Mouse (Mus musculus) right cerebral cortex, postnatal 14 days (tissue): Measurements from ENCODE around the gene Fxn.
"Not testable (repeated sequence)": the region's sequence is repeated elsewhere in the genome, so short reads cannot be mapped to it uniquely, and the experiment has no call there.

Experiments
- DNase-seq: peaks from one replicate; pipeline ENCODE4 v3.0.0; 2022

Gene Fxn

DNA sequence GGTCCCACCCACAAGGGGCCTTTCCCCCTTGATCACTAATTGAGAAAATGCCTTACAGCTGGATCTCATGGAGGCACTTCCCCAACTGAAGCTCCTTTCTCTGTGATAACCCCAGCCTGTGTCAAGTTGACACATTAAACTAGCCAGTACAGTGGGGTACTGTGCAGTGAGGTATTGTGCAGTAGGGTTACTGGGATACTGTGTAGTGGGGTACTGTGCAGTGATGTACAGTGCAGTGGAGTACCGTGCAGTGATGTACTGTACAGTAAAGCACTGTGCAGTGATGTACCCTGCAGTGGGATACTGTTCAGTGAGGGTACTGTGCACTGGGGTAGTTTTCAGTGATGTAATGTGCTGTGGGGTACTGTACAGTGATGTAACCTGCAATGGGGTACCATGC lies 48.0 kb downstream of the Fxn start:
- not testable (repeated sequence) for DNase-seq

DNA sequence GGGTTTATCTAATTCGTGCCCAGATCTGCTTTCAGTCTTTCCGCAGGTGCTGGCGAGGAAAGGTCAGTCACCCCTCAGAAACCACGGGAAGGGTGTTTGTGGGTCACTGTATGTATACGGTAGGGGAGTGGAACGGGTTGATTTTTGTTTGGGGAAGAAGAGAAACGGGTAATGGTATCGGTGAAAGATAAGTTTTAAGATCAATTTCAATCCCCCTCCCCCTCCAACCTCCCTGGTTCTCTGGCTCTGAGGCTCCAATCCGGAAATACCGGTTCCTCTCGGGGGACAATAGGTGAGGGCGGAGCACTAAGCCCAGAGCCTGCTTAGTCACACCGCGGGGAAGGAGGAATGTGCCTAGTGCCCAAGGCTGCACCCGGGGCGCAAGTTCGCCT lies 55.1 kb downstream of the Fxn start:
- DNase-seq = no peak

DNA sequence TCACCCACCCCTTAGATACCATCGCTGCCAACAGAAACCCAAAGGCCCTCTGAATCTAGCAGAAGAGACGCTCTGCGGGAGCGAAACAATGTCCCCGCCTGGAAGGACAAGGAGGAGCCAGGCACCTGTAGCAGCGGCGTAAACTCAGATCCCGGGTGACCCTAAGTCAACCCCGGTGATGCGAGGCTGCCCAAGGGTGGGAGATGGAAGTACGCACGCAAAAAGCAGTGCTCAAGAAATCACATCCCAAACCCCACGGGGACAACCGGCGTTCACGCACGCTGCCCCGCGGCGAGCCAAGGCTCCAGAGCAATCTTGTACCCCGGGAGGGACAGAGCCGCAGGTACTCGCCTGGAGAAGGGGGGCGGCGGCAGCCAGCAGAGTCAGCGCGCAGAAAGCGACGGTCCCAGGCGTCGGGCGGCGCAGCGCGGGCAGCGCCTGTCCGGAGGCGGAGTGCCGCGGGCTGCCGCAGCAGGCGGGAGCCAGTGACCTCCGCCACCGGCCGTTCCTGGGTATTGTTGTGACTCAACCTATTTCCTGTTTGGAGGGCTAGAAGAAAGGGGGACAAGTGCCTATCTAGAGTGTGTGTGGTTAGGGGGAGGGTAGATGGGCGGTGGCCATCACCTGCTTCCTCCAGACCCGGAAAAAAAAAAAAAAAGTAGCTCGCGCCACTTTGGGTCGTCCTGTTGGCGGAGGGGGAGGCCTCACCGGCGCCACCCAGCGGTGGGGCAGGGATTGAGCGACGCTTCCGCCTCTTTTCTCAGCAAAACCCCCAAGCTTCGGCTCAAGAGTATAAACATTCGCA lies 55.7 kb downstream of the Fxn start, which contains the start of gene Tjp2:
Tjp2 (minus strand) TSS at position 531 of the 805 bp plus-strand sequence.
- DNase-seq = peak; percentile 30

DNA sequence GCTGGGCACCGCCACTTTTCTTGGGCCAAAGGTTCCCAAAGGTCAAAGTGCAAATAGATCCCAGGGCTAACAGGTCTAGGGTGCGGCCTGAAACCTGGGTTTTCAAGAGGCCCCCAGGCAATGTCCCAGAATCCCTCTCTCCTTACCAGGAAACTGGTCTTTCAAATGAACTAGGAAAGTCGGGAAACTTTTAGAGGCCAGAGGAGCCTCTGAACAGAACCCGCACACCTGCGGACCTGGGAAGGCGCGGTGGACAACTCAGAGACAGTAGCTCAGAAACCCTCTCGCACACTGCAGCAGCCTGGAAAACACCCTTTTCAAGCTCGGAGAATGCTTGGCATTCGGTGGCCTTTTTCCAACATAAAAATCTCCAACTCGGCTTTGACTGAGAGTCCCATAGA lies 56.6 kb downstream of the Fxn start:
- DNase-seq = peak; percentile 13

DNA sequence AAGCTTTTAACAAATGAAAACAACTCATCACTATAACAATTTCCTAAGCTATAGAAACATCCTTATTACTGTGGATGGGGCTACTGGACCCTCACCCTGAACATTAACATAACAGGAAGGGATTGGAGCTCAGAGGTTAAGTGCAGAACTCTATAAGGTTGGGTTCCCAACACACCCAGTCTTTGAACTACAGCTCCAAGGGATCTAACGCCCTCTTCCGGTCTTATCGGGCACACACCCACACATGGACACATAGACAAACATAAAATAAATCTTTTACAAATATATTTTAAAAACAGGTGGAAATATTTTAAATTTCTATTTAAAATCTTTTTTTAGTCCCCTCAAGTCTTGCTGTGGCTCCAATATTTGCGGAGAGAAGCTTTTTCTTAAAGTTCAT lies 59.0 kb downstream of the Fxn start:
- no peak for DNase-seq

DNA sequence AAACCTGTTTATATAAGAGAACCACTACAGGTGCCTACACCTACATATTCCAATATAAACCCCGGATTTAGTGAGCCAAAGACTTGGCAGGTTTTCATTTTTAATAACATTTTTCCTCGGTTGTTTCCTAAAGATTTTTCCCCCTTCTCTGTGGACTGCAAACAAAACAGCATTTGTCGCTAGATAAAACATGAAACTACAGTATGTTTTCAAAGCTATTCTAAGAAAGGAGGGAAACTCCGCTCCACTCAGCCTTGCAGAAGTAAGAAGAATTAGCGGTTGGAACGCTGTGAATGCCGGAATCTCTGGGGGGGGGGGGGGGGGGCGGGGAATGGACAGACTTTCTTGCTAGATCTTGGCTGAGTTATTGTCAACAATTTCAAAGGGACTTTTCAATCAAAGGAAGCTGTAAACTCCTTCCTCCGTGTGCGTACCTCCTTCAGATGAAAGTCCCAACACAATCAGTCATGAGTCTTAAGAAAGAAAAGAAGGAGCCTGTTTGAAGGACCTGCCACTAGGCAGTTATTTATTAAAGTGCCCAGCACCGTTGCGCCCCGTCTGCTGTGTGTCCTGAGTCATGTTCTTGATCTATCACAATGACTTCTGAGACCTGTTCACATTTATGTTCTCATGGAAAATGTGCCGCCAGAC lies 59.5 kb downstream of the Fxn start:
- no peak for DNase-seq

DNA sequence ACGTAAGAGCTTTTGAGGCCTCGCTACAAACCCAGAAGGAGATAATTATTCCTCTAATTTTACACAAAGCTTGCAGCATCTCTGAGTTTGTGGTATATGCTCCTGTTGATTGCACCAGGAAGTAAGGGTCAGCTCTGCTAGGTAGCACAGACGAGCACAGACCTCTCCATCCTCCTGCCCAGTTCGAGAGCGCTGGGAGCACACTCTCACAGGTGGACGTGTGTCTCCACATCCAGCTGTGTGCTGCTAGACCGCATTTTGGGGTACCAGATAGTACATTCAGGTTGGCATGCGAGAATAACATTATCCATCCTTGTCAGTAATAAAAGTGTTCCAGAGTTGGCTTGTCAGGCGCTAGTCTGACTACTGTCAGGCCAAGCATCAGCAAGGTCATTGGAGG lies 61.4 kb downstream of the Fxn start:
- DNase-seq = no peak

DNA sequence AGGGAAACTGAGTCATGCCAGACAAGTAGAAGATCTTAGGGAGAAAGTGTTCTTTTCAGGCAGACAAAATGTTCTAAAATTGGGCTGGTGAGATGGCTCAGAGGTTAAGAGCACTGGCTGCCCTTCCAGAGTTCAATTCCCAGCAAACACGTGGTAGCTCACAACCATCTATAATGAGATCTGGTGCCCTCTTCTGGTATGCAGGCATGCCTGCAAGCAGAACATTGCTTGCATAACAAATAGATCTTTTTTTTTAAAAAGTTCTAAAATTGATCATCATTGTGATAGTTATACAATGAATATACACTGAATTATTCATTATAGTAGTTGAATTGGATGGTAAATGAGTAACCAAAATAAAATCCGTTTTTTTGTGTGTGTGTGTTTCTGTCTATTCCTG lies 62.1 kb downstream of the Fxn start:
- DNase-seq = no peak

DNA sequence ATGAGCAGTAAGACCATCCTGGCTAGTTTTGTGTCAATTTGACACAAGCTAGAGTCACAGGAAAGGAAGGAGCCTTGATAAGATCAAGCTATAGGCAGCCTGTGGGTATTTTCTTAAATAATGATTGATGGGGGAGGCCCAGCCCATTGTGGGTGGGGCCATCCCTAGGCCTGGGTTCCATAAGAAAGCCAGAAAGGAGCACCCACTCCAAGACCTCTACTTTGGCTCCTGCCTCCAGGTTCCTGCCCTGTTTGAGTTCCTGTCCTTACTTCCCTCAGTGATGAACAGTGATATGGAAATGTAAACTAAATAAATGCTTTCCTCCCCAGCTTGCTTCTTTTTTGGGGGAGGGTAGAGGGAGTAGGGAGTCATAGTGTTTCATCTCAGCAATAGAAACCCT lies 62.6 kb downstream of the Fxn start:
- DNase-seq = no peak

DNA sequence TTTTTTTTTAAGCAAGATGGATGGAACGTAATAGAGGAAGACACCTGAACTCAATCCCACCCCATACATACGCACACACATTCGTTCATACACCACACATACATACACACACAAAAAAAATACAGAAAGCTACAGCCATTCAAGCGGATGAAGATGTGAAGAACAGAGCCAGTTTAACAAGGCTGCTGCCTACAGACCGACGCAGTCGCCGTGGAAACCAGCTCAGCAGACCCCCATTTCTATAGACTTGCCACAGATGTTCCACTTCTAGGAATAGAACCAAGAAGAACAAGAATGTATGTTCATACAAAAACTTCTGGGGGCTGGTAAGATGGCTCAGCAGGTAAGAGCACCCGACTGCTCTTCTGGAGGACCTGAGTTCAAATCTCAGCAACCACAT lies 63.6 kb downstream of the Fxn start:
- DNase-seq = peak; percentile 18

DNA sequence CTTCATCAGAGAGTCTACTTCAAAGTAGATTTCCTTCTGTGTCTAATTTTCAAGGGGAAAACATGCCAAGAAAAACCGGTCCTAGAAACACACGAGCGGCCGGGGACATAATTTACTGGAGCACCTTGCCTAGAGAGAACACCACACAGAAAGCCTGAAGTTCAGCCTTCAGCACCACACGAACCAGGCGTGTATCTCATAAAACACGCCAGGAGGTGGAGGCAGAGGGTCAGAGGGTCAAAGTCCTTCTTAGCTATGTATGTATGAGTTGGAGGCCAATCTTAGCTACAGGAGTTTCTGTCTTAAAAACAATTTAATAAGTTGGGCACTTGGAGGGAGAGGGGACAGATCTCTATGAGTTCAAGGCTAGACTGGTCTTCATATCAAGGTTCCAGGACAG lies 65.5 kb downstream of the Fxn start:
- no peak for DNase-seq

DNA sequence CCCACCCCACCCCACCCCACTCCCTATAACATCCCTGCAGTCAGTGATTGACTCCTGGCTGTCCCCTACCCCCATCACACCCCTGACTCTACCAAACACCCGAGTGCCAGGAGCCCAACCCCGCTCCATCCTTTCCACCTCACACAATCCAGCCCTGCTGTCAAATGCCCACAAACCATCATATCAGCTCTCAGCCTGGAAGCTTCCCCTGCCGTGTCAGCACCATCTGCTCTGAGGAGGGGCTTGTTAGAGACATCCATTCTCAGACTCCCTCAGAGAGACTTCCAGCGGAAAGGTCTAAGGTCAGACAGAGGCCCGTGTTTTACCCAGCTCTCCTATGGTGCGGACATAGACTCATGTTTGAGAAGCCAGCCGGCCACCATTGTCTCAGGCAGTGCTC lies 67.1 kb downstream of the Fxn start:
- DNase-seq = no peak

DNA sequence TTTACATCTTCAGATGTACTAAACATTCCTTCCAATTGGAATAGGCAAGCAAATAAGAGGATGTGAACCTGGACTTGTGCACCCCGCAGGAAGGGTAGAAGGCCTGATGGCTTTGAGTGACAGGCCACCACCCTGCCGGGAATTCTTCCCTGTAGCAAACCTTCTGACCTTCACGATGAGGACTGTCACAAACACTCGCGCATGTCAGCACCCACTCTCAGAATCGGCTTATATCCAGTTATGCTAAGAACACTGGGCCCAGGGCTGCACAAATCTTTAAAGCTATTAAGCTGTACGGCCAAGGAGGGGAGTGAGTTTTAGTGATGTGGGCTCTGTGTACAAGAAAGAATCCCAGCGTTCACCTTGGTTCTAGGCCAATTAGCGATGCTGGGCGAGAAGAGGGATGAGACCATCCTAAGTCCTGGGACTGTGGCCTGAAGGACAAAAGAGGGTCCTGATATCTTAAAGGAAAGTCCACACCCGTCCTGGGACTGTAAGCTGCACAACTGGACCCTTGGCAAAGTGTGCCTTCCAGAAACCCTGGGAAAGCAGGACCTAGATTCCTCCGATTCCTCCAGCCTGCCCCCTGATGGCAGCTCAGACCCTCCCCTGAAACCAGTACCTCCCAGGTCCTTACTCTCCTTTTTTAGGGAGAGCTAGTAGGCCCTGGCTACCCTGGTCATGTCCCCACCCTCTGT lies 67.7 kb downstream of the Fxn start:
- DNase-seq = no peak
